Mouse (Mus musculus) kidney, postnatal 25 days (tissue): ENCODE data around the gene A630089N07Rik.

Experiments
- DNase-seq, 2 experiments: peaks; one replicate each; pipeline ENCODE4 v3.0.0; 2021; ENCODE audit warnings: mixed read lengths in 2 of 2

A630089N07Rik gene

DNA sequence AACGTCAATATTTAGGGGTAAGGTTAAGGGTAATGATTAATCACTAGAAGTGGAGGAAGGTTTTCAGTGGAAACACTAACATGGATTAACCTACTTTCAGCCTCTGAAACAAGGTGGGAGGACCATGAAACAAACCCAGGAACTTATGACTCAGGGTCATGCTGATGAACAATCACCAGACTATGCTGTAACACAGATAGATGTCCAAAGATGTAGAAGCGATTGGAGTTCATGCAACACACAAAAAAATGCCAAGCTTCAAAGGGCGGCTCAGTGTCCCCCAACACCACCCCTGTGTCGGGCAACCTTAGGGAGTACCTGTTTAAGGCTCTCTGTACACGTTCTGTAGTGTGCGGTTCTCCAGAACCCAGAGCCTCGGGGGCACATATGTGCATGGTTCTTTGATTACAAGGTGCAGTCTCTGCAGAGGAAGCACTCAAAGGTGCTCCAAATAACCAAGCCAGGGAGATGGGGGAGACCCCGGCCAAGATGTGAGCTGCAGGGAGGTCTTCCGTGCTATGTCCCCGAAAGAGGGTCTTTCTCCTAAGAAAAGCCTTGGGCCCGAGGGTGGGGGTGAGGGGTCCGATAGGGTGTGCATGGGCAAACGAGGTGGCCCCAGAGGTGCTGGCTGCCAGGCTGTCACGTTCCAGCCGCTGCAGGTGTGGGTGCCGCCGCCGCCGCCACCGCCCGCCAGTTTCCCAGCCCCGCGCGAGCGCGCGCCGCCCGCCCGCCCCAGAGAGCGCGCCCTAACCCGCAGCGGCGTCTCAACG lies 120.7 kb downstream of the A630089N07Rik start:
- DNase-seq: no peak

DNA sequence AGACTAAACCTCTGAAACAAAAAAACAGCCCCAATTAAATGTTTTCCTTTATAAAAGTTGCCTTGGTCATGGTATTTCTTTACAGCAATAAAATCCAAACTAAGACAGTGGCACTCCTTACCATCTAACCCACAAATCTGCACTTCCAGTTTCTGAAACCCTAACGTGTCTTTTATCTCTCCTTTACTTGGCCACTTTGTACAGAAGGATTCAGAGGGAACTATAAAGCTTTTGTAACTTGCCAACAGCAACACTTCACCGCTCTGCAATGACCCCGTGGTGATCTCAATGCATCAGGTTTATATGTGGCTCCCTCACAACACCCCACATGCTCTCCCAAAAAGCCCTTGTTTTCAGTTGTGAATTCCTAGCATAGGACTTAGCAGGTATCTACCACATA lies 121.9 kb downstream of the A630089N07Rik start:
- DNase-seq: no peak

DNA sequence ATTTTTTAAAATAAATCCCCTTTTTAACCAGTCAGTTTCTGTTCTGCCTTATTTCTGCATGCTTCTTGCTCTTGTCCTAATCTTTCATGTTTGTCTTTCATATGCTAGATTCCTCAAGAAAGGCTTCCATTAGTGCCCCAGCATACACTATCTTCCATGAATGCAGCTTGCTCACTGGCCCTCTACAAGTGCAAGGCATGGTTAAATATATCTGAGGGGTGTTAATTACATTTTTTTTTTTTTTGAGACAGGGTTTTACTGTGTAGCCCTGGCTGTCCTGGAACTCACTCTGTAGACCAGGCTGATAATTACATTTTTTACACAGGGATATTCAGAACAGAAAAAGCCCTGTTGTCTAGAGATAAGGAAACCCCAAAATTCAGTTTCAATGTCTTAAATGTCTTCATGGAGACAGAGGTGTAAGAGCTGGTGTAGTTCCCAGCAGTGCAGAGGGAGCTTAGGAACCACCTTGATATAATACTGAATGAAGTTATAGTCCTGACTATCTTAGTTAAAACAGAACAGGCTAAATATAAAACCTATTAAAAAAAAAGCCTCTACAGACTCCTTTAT lies 123.8 kb downstream of the A630089N07Rik start:
- DNase-seq: no peak

DNA sequence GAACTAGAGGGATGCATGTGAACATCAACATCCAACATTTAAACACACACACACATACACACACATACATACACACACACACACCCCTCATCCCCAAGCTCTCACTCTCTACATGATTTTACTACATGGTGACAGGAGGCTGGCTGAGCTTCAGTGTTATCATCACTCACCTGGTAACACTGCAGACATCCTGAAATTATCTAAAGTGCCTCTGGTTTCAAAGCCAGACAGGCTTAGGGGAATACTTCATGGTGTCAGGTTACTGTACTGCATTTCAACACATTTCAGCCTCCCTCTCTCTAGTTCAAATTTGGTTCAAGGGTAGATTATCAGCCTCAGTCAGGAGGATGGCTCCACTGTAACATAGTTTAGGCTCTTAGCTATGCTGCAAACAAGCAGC lies 124.6 kb downstream of the A630089N07Rik start:
- DNase-seq: no peak

DNA sequence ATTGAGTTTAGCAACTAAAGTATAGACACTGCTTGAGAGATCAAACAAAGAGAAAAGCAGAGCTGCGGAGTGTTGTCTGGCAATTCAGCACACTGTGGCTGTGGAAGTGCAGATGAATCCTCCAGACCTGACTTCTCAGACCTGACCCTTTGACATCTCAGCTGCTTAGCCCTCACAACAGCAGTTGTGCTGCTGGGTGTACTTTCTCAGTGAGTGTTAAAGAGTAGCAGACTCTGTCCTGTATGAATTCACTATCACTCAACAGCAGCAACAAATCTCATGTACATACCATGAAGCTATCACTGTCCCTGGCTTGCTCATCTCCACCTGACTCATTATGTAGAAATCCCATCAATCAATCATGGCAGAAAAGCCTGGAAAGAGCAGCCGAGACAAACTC lies 126.2 kb downstream of the A630089N07Rik start:
- DNase-seq: no peak

DNA sequence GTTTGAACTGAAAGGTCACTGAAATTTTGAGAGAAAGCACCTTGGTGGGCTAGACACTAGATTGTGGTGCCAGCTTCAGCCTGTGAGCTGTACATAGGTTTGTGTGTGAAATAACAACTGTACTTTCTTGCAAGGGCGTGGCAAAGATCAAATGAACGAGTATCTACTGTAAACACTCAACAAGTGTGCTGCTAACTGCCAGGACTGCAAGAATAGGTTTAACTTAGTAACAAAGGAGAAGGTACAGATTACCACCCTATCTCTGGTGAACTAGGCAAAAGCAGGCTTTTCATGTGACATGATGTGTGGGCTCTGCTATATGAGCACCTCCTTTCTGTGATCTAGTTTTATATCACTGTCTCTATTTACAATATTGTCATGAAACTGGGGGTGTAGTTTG lies 128.9 kb downstream of the A630089N07Rik start:
- no peak for DNase-seq

DNA sequence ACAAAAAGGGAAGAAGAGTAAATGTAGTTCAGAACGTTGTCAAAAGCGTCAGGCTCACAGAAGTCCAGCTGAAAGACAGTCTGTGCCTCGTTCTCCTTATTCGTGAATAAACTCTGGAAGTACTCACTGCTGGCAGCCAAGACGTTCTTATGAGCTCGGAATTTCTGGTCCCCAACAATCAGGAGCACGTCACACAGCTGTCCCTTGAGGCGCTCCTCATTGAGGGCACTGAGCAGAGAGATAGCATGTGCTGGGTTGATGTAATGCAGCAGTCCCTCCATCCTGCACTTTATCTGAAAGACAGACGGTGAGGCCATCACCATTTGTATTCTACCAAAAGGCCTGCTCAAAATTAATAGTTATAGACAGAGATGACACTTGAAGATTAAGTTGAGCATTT lies 129.4 kb downstream of the A630089N07Rik start:
- no peak for DNase-seq

DNA sequence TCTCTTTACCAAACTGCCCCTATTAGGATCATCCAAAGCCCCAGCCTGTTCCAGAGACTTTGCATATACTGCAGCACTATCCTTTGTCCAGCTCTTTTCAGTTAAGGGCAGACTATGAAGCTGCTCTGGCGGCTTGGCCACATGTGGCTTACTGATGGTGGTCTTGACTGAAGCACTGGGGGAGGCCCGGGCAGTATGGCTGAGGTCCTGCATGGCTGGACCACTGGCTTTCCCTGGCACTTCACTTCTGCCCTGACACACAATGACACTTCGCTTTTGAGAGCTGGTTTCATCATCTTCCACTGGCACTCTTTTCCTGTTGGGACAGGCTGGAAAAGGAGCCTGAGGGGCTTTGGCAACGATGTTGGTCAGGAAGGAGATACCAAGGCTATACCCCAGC lies 129.9 kb downstream of the A630089N07Rik start:
- DNase-seq: no peak
